Mouse (Mus musculus): ENCODE measurements around the gene Sdk2.
A peak's percentile ranks its signal among the peaks of the same experiment; 100 is the strongest.

Gene Sdk2

GRCm38 (mm10) chr11:113927231-113927630, 139.6 kb downstream of the Sdk2 start:
- peak; percentile 95 for DNase-seq

GRCm38 (mm10) chr11:113923137-113923536, 143.7 kb downstream of the Sdk2 start:
- DNase-seq = no peak

- DNase-seq = peak; percentile 14
Measured at GRCm38 (mm10) chr11:113903131-113903860, 163.6 kb downstream of the Sdk2 start.

- DNase-seq = no peak
Measured at GRCm38 (mm10) chr11:113901906-113902305, 164.9 kb downstream of the Sdk2 start.

GRCm38 (mm10) chr11:113898671-113899070, 168.2 kb downstream of the Sdk2 start:
- DNase-seq = no peak

- DNase-seq = no peak
Measured at GRCm38 (mm10) chr11:113896006-113896405, 170.8 kb downstream of the Sdk2 start.

GRCm38 (mm10) chr11:113892924-113893323, 173.9 kb downstream of the Sdk2 start:
- peak; percentile 48 for DNase-seq

GRCm38 (mm10) chr11:113892067-113892466, 174.8 kb downstream of the Sdk2 start:
- DNase-seq = peak; percentile 34

GRCm38 (mm10) chr11:113888156-113888750, 178.6 kb downstream of the Sdk2 start:
- DNase-seq = no peak

- no peak for DNase-seq
Measured at GRCm38 (mm10) chr11:113886299-113886698, 180.5 kb downstream of the Sdk2 start.

GRCm38 (mm10) chr11:113884962-113885361, 181.9 kb downstream of the Sdk2 start:
- no peak for DNase-seq

- DNase-seq = peak; percentile 56
Measured at GRCm38 (mm10) chr11:113883031-113883430, 183.8 kb downstream of the Sdk2 start.

- no peak for DNase-seq
Measured at GRCm38 (mm10) chr11:113881864-113882263, 185.0 kb downstream of the Sdk2 start.

GRCm38 (mm10) chr11:113867066-113867465, 199.8 kb downstream of the Sdk2 start:
- no peak for DNase-seq

GRCm38 (mm10) chr11:113865627-113866026, 201.2 kb downstream of the Sdk2 start:
- DNase-seq = peak; percentile 77

- DNase-seq = no peak
Measured at GRCm38 (mm10) chr11:113863408-113863807, 203.4 kb downstream of the Sdk2 start.

GRCm38 (mm10) chr11:113855661-113856060, 211.2 kb downstream of the Sdk2 start:
- DNase-seq = no peak

- DNase-seq = peak; percentile 21
Measured at GRCm38 (mm10) chr11:113851750-113852149, 215.1 kb downstream of the Sdk2 start.

GRCm38 (mm10) chr11:113849322-113849721, 217.5 kb downstream of the Sdk2 start:
- DNase-seq = no peak

GRCm38 (mm10) chr11:113843920-113844319, 222.9 kb downstream of the Sdk2 start:
- no peak for DNase-seq

- DNase-seq = no peak
Measured at GRCm38 (mm10) chr11:113842879-113843278, 224.0 kb downstream of the Sdk2 start.

- no peak for DNase-seq
Measured at GRCm38 (mm10) chr11:113831608-113832007, 235.2 kb downstream of the Sdk2 start.

- DNase-seq = no peak
Measured at GRCm38 (mm10) chr11:113828081-113828554, 238.7 kb downstream of the Sdk2 start.

GRCm38 (mm10) chr11:113820005-113820404, 246.8 kb downstream of the Sdk2 start:
- no peak for DNase-seq

Measured in layer of hippocampus, adult 9-11 months (tissue).